Mouse (Mus musculus) adrenal gland, adult 8-10 months (tissue): ENCODE data around the gene Tmem252. TPM values are rescaled to one million over a fixed set of nuclear protein-coding genes. Genes with fewer than 3 reads are reported as not detected.

Source experiments
- DNase-seq: peaks from one replicate; pipeline ENCODE4 v3.0.0; 2022
- total RNA-seq, 4 experiments: library from RNA; stranded (reverse); gene quantifications; 2 replicates each; pipeline ENCODE4 v1.2.4; 2022

Gene Tmem252
- total RNA-seq = under 1 TPM; 0.09 to 0.24 (median 0.16) TPM

GRCm38 (mm10) chr19:24673762-24674161, at the start of gene Tmem252:
Gene Tmem252 (plus strand): TSS chr19:24674008.
- DNase-seq = no peak

- DNase-seq = no peak
Observed at GRCm38 (mm10) chr19:24628049-24628448, 45.8 kb upstream of the Tmem252 start.

GRCm38 (mm10) chr19:24633008-24633407, 40.8 kb upstream of the Tmem252 start:
- DNase-seq = no peak

- peak; percentile 60 for DNase-seq
Observed at GRCm38 (mm10) chr19:24634602-24635001, 39.2 kb upstream of the Tmem252 start.

- no peak for DNase-seq
Observed at GRCm38 (mm10) chr19:24636616-24637015, 37.2 kb upstream of the Tmem252 start.

GRCm38 (mm10) chr19:24637988-24638387, 35.8 kb upstream of the Tmem252 start:
- no peak for DNase-seq

GRCm38 (mm10) chr19:24640982-24641381, 32.8 kb upstream of the Tmem252 start:
- DNase-seq = no peak

GRCm38 (mm10) chr19:24644971-24645370, 28.8 kb upstream of the Tmem252 start:
- DNase-seq = no peak

GRCm38 (mm10) chr19:24646162-24646829, 27.5 kb upstream of the Tmem252 start:
- DNase-seq = no peak

GRCm38 (mm10) chr19:24648016-24648415, 25.8 kb upstream of the Tmem252 start:
- DNase-seq = no peak

- DNase-seq = no peak
Observed at GRCm38 (mm10) chr19:24650428-24650827, 23.4 kb upstream of the Tmem252 start.

GRCm38 (mm10) chr19:24651595-24651994, 22.2 kb upstream of the Tmem252 start:
- no peak for DNase-seq

GRCm38 (mm10) chr19:24652342-24653019, 21.3 kb upstream of the Tmem252 start:
- DNase-seq = no peak

- no peak for DNase-seq
Observed at GRCm38 (mm10) chr19:24653230-24653799, 20.5 kb upstream of the Tmem252 start.

GRCm38 (mm10) chr19:24656981-24657380, 16.8 kb upstream of the Tmem252 start:
- DNase-seq = no peak

- no peak for DNase-seq
Observed at GRCm38 (mm10) chr19:24662346-24662745, 11.5 kb upstream of the Tmem252 start.

- DNase-seq = no peak
Observed at GRCm38 (mm10) chr19:24665771-24666170, 8.0 kb upstream of the Tmem252 start.

- DNase-seq = no peak
Observed at GRCm38 (mm10) chr19:24667527-24667926, 6.3 kb upstream of the Tmem252 start.

- DNase-seq = no peak
Observed at GRCm38 (mm10) chr19:24671571-24671970, 2.2 kb upstream of the Tmem252 start.

- DNase-seq = no peak
Observed at GRCm38 (mm10) chr19:24672366-24672960, 1.3 kb upstream of the Tmem252 start.

GRCm38 (mm10) chr19:24673331-24673730, 477 bp upstream of the Tmem252 start:
- no peak for DNase-seq

- DNase-seq = no peak
Observed at GRCm38 (mm10) chr19:24676429-24676828, 2.6 kb downstream of the Tmem252 start.

GRCm38 (mm10) chr19:24677242-24677984, 3.6 kb downstream of the Tmem252 start:
- no peak for DNase-seq
